Mouse (Mus musculus): ENCODE measurements around the gene Gid4.

DNA sequence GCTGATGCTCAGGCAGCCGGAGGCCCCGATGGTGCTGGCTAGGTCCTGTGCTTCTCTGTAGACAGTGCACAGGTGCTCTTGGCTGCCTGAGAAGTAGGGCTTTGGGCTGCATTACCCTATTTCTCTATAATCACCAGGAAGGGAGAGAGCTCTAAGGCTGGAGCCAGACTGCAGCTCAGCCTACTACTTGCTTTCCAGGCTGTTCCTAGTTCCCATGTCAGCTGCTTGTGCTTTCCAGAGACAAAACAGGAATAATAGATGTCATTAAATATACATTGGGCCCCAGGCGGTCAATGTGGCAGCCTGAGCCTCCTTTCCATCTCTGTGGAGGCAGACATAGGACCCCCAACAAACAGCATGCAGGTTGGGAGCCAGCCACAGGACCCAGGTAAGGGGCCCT is 52.1 kb downstream of the Gid4 start, which contains the start of gene Myo15:
- no peak for TF ChIP-seq POLR2A (IDR thresholded peaks at IDR 0.05; ENCODE audit: insufficient read length, low read depth)
- no peak for TF ChIP-seq MAX (IDR thresholded peaks at IDR 0.05; ENCODE audit: low read depth)
- TF ChIP-seq USF1 (IDR thresholded peaks at IDR 0.05; ENCODE audit: low read depth), result no peak
